In the genomic region with DNA sequence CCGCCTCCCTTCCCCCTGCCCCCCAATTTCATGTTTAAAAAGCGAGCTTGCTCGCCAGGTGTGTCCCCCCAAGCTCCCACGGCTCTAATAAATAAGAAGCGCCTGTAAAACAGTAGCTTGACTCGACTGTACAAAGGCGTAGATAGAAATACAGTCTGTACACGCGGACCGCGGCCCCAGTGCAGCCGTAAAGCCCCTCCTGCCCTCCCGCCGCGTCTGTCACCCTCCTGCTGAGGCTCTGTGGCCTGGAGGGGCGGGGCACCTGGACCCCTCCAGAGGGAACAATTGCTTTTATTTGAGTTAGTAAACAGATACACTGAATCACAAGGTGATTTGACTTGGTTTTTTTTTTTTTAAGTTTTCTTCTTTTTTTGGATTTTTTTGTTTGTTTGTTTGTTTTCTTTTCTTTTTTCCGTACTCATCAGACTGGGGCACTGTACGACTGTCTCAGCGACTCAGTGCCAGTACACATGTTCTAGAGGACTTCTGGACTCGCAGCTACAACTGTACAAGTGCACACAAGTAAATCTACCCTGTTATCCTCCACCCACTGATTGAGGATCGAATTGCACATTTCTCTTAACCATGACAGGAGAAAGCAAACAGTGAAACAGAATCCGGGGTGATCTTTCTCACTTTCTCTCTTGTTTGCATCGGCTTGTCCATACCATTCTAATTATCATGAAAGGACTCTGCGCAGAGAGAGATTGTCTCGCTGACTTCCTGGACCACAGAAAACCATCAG, we compare ENCODE assay signal across 7 mouse cellular contexts.
A peak's percentile ranks its signal among the peaks of the same experiment; 100 is the strongest.
DNase-seq lines count a peak whose midpoint lies in the region; ATAC-seq and TF ChIP-seq lines count a peak whose summit lies in the region.

No protein-coding gene starts in this region.

- no peaks in the 10 kb centered on the region for H3K9me3 ChIP-seq in forebrain, embryonic 13.5 days (replicated peaks)
- H3K9me3 ChIP-seq in limb, embryonic 14.5 days (ENCODE audit: control insufficient read depth, low read length), result no peaks in the 10 kb centered on the region
- no peaks in the 10 kb centered on the region for H3K9me3 ChIP-seq in stomach, embryonic 15.5 days

- WGBS in spleen, adult 2 months, result 13% methylated on average over 25 of the region's 25 CpGs
- WGBS in forebrain, embryonic 13.5 days, result 9% methylated on average over 25 of the region's 25 CpGs
- WGBS in limb, embryonic 14.5 days, result 3% methylated on average over 25 of the region's 25 CpGs
- WGBS in stomach, embryonic 15.5 days, result 4% methylated on average over 25 of the region's 25 CpGs

- TF ChIP-seq POLR2A in spleen, adult 2 months (IDR thresholded peaks at IDR 0.05; ENCODE audit: low read depth, low read length), result no peak
- TF ChIP-seq POLR2A in limb, embryonic 14.5 days (IDR thresholded peaks at IDR 0.05; ENCODE audit: borderline replicate concordance, extremely low read depth, insufficient read depth, insufficient read length), result no peak

- no peaks in the 10 kb centered on the region for H3K36me3 ChIP-seq in spleen, adult 2 months (ENCODE audit: control insufficient read depth, insufficient read depth, low read length)
- H3K36me3 ChIP-seq in forebrain, embryonic 13.5 days (ENCODE audit: poor library complexity, severe bottlenecking), result no peaks in the 10 kb centered on the region
- no peaks in the 10 kb centered on the region for H3K36me3 ChIP-seq in limb, embryonic 14.5 days (ENCODE audit: control insufficient read depth, insufficient read depth, low read length)
- H3K36me3 ChIP-seq in stomach, embryonic 15.5 days, result no peaks in the 10 kb centered on the region

- H3K4me3 ChIP-seq in spleen, adult 2 months (ENCODE audit: extremely low read depth, insufficient read depth, insufficient read length), result peak overlapping the region; percentile 30; the same call in 1 of the 2 replicates
- H3K4me3 ChIP-seq in forebrain, embryonic 13.5 days, result peak overlapping the region; percentile 21
- peak overlapping the region; percentile 25; the same call in 1 of the 2 replicates for H3K4me3 ChIP-seq in limb, embryonic 14.5 days (replicated peaks; ENCODE audit: low read length)
- H3K4me3 ChIP-seq in stomach, embryonic 15.5 days (replicated peaks), result peak overlapping the region; percentile 39

- H3K4me1 ChIP-seq in spleen, adult 2 months (ENCODE audit: control insufficient read depth, insufficient read depth, insufficient read length), result no peaks in the 10 kb centered on the region
- H3K4me1 ChIP-seq in forebrain, embryonic 13.5 days, result peaks cover 12% of the 10 kb centered on the region
- peaks cover 18% of the 10 kb centered on the region for H3K4me1 ChIP-seq in limb, embryonic 14.5 days (ENCODE audit: control insufficient read depth, insufficient read depth, low read length)
- peaks cover 9% of the 10 kb centered on the region; the same call in 1 of the 2 replicates for H3K4me1 ChIP-seq in stomach, embryonic 15.5 days

- no peak overlapping the region for H3K27ac ChIP-seq in spleen, adult 2 months (ENCODE audit: insufficient read depth, low read length)
- no peak overlapping the region for H3K27ac ChIP-seq in forebrain, embryonic 13.5 days
- no peak overlapping the region for H3K27ac ChIP-seq in limb, embryonic 14.5 days (replicated peaks; ENCODE audit: low read depth, low read length)
- H3K27ac ChIP-seq in stomach, embryonic 15.5 days, result no peak overlapping the region

- DNase-seq in spleen, adult 2 months (ENCODE audit: low read depth in 1 of 2, low spot score in 2 of 2), result no peak
- DNase-seq in spleen, adult 18-20 months, result no peak
- no peak for DNase-seq in limb, embryonic 14.5 days (ENCODE audit: low spot score)
- DNase-seq in cerebellum, postnatal 14 days, result no peak
- no peak for DNase-seq in cerebellum, adult 11-12 months

- 0 out of 2 replicates have a peak overlapping the region, but pooled peaks have one; percentile 34 for H3K9ac ChIP-seq in forebrain, embryonic 13.5 days
- H3K9ac ChIP-seq in limb, embryonic 14.5 days (ENCODE audit: low read depth, low read length, severe bottlenecking), result peak overlapping the region; percentile 38
- H3K9ac ChIP-seq in stomach, embryonic 15.5 days, result peak overlapping the region; percentile 27

- H3K4me2 ChIP-seq in forebrain, embryonic 13.5 days, result peak overlapping the region; percentile 54
- peak overlapping the region; percentile 58 for H3K4me2 ChIP-seq in limb, embryonic 14.5 days (replicated peaks; ENCODE audit: low read depth, low read length, severe bottlenecking)
- peak overlapping the region; percentile 91 for H3K4me2 ChIP-seq in stomach, embryonic 15.5 days

- H3K27me3 ChIP-seq in spleen, adult 2 months (ENCODE audit: control insufficient read depth, insufficient read depth, low read length), result peaks cover 5% of the 10 kb centered on the region
- no peaks in the 10 kb centered on the region for H3K27me3 ChIP-seq in forebrain, embryonic 13.5 days
- no peaks in the 10 kb centered on the region for H3K27me3 ChIP-seq in limb, embryonic 14.5 days (ENCODE audit: control insufficient read depth, insufficient read depth, low read length)
- H3K27me3 ChIP-seq in stomach, embryonic 15.5 days (replicated peaks), result no peaks in the 10 kb centered on the region

- ATAC-seq in forebrain, embryonic 13.5 days, result no peak; the same call in 1 of the 2 replicates
- ATAC-seq in limb, embryonic 14.5 days (ENCODE audit: low FRiP score, low read depth), result peak; percentile 41; the same call in 1 of the 2 replicates
- no peak for ATAC-seq in stomach, embryonic 15.5 days (ENCODE audit: insufficient read depth, low FRiP score, low read depth)

- no peak for TF ChIP-seq CTCF in spleen, adult 2 months (IDR thresholded peaks at IDR 0.05; ENCODE audit: extremely low read depth, insufficient read depth, insufficient read length, insufficient replicate concordance)
